Mouse (Mus musculus): ENCODE measurements at regions not wholly inside any gene's neighbourhood (a gene's known extent, or its start where the extent isn't known, plus 50 kb on each side); places are given as distances from the start of the nearest gene placed in this dataset.

DNA sequence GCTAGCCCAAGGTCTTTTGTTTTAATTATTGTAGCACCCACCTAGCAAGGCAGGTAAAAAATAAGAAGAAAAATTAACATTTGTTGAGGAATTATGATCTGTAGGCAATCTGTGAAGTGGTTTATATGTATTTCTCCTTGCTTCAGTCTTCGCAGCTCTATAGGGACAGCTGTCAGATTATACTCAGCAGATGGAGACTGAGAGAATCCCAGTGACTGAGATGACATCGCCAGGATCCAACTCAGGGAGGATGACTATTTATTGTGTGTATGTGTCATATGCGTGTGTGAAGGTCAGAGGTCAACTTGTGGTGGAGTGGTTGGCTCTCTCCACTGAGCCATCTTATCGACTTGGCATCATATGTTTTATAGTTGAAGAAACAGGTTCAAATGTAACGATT, 362.0 kb upstream of the Chd6 start:
- no peak for DNase-seq

GRCm38 (mm10) chr2:161470025-161470424, 361.1 kb upstream of the Chd6 start:
- DNase-seq, result no peak

DNA sequence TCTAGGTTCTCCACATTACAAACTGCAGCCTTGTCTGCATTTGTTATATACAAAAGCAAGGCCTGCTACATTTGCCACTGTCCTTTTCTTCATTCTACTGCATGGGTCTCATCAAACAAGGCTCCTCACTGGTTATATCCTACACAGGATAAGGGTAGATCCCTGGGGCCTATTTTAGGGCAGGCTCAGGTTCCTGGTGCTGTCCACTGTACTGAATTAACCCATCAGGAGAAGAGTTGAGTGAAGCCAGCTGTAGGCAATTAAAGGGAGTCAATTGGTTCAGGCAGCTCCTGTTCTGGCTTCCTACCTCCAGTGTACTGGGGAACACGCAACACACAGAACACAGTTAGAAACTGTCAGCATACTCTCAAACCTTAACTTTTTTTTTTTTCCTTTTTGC, 358.2 kb upstream of the Chd6 start:
- DNase-seq, result no peak

- DNase-seq, result no peak
Measured at GRCm38 (mm10) chr2:161460600-161460999, 351.7 kb upstream of the Chd6 start.

GRCm38 (mm10) chr2:161454466-161454865, 345.6 kb upstream of the Chd6 start:
- DNase-seq, result no peak

GRCm38 (mm10) chr2:161433816-161434215, 324.9 kb upstream of the Chd6 start:
- DNase-seq, result no peak

DNA sequence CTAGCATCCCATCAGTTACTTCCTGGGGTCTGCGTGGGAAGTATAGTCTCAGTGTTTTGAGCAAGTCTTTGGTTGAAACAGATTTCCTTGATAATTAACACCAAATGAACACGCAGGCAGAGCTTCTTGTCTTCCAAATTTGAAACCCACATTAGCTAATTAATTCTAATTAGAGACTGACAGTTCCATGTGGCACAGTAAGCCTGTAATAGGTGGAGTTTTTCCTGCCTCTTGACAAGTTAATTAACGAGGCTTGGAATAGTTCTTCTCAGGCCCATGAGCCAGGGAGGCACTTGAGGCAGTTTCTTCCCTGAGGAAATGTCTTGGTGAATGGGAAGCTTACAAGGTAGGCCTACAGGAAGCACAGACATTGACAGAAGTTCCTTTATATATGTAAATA, 320.4 kb upstream of the Chd6 start:
- no peak for DNase-seq

DNA sequence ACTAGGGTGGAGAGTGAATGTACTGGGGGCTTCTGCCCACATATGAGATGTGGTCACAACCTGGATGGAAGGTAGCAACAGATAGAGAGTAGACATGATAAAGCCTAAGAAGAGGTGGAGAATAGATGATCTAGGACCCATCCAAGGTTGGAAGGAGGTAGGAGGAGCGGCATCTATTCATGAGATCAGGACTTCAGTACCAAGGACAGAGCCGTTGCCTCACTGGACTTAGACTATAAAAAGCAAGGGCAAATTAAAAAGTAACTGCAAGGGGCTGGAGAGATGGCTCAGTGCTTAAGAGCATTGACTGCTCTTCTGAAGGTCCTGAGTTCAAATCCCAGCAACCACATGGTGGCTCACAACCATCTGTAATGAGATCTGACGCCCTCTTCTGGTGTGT, 316.7 kb upstream of the Chd6 start:
- no peak for DNase-seq

DNA sequence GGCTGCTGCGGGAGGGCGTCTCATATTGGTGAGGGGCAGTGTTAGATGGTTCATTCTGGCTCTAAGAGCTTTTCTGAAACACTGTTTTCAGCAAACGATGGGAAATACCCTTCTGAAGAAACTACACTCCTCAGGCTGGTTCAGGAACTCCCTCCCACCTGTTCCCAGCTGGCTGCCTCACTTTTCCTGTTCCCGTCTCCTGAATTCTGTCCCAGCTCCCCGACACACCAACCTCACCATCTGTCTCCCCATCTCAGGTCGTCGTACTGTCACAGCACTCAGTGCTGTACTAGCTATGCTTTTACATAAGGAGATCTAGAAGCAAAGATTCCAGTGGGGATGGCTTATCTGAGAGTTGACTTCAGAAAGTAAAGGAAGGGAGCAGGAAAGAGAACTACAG, 309.2 kb upstream of the Chd6 start:
- no peak for DNase-seq

- no peak for DNase-seq
Measured at GRCm38 (mm10) chr2:161416218-161416927, 307.5 kb upstream of the Chd6 start.

DNA sequence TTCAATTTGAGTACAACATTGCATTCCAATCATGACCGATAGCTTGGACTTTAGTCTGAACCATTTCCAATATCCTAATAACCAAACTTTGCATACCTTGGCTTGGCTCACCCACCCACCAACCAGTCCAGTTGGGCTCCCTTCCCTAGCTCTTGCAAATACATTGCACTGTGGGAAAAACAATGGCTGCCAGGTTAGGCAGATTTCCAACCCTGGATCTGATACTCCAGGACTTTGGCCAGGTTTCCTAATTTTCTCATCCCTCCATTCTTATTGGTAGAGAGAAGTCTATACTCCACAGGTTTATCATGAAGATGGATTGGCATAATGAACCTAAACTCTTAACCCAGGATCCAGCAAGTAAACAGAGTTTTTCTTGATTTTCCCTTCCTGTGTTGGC, 299.4 kb upstream of the Chd6 start:
- no peak for DNase-seq

DNA sequence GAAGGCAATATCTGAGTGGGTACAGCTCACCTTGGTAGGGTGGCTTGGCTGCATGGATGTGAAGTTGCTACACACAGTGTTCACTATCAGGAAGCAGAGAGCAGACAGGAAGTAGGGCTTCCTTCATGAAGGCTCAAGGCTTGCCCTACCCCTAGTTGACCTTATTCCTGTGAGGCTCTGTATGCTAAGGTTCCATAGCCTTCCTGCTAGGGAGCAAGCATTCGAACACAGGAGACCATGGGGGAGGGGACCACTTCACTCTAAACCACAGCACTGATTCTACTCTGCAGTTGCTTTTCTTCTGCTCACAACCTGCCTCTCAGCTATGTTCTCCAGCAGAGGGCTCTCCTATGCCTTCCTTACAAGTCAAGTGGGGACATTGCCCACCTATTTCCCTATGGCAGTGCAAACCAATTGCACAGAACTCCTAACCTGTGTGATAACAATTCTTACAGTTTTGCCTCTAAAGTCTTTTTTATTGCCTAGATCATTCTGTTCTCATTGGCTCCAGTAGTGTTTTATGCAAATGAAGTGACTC, 297.0 kb upstream of the Chd6 start:
- no peak for DNase-seq

- no peak for DNase-seq
Measured at GRCm38 (mm10) chr2:161398061-161398460, 289.2 kb upstream of the Chd6 start.

DNA sequence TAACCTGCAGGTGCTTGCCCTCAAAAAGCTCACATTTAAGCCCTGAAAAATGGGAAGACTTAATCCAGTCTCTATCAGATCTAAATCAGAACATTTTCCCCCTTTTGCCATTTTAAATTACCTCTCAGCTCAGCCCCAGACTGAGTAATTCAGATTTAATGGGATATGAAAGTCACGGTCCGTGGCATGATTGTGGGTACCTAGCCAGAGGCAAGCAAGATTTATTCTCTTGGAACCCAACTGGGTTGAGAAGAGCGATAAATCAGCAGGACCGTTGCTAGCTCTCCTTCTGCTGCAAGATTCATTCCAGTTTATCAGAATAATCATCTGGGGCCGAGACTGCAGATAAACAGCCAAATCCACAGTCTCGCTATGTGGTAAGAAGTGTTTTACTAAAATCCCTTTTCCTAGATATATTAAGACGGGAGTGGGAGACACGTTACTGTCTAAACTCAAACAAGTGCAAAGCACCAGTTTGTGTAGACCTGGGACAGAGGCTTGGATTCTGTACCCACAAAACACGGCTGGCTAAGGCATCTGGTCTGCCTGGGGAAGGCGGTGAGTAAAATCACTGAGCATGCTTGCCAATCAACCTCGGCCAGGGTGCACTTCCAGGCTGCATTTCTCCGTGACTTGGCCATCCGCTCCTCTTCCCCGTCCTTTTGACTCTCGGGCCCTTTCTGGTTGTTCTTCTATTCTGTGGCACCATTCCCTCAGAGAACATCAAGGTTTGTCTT, 282.2 kb upstream of the Chd6 start:
- no peak for DNase-seq

- no peak for DNase-seq
Measured at GRCm38 (mm10) chr2:161389318-161389835, 280.5 kb upstream of the Chd6 start.

GRCm38 (mm10) chr2:161387054-161387453, 278.2 kb upstream of the Chd6 start:
- no peak for DNase-seq

DNA sequence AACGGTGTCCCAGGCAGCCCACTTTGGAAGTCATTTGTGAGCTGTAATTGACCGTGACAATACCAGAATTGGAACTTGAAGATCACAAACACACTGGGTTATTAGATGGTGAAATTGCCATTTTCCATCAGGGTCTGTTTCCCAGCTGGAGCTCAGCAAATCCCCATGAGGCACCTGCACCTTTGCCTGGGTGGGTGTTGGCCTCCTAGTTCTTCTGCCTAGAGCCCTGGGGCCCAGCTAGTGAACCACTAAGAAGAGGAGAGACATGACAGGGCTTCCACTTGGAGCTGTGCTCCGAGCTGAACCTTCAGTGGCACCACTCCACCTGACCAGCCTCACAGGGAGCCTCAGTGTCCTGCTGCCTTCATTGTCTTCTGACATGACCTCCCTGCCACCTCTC, 273.5 kb upstream of the Chd6 start:
- no peak for DNase-seq

DNA sequence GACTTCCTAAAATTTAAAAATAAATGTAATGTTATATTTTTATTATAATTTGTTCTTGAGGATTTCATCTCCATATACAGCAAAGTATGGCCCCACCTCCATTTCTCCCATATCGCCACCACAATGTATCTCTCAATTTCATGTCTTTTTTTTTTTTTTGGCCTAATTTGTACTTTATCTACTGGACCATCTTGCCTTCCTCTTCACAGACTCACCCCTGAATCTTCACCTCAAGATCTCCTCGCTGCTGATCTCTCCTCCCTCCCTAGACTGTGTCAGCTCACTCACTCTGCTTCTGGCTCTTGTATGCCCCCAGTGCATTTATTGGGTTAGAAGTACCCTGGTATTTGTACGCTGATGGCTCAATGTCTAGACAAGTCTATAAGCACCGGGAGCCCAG, 269.4 kb upstream of the Chd6 start:
- DNase-seq, result no peak

- no peak for DNase-seq
Measured at GRCm38 (mm10) chr2:161362325-161362724, 253.4 kb upstream of the Chd6 start.

- DNase-seq, result no peak
Measured at GRCm38 (mm10) chr2:161349110-161349509, 240.2 kb upstream of the Chd6 start.

- DNase-seq, result no peak
Measured at GRCm38 (mm10) chr2:161344018-161344417, 235.1 kb upstream of the Chd6 start.

GRCm38 (mm10) chr2:161342648-161343047, 233.8 kb upstream of the Chd6 start:
- no peak for DNase-seq

DNA sequence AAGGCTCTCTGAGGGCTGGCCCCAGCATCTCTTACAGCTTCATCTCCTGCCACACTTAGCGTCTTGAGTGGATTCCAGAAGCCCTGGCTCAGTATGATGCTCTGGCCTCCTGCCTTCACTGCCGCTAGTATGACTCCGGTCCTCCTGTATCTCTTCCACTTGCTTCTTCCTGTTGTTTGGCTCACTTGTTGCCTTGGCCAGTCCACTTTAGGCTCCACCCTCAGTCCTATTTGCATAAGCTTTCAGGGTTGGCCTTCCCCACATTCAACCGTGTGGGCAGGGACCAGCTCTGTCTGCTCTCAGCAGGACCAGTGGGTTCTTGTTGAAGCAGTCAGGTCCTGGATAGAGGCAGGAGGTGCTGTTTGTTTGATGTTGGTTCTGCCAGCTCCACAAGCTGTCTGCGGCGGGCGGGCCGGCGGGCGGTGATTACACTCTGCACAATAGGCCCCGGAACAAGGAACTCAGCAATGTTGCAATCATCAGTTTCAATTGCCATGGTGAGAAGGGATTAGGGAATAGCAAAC, 232.6 kb upstream of the Chd6 start:
- peak; percentile 30 for DNase-seq
